Mouse (Mus musculus): Measurements from ENCODE around the gene B4gat1. TPM values are rescaled to one million over a fixed set of nuclear protein-coding genes. Genes with fewer than 3 reads are reported as not detected.
"Not testable (repeated sequence)": the region's sequence is repeated elsewhere in the genome, so short reads cannot be mapped to it uniquely, and the experiment has no call there.

B4gat1 gene
- total RNA-seq, 2 experiments from 2014 or later = 28.5 to 31.4 TPM

- DNase-seq (ENCODE audit: low spot score in 2 of 2) = no peak
Observed at GRCm38 (mm10) chr19:5082005-5082404, 43.4 kb downstream of the B4gat1 start.

GRCm38 (mm10) chr19:5082596-5082995, 44.0 kb downstream of the B4gat1 start:
- DNase-seq (ENCODE audit: low spot score in 2 of 2) = no peak

GRCm38 (mm10) chr19:5083961-5084833, 45.6 kb downstream of the B4gat1 start:
- DNase-seq (ENCODE audit: low spot score in 2 of 2) = no peak

GRCm38 (mm10) chr19:5084834-5085144, 46.2 kb downstream of the B4gat1 start:
- no peak for DNase-seq (ENCODE audit: low spot score in 2 of 2)

GRCm38 (mm10) chr19:5085145-5085863, 46.7 kb downstream of the B4gat1 start, which contains the start of gene Tmem151a:
TSS of gene Tmem151a (minus strand) at chr19:5085531.
- no peak for DNase-seq (ENCODE audit: low spot score in 2 of 2)

- DNase-seq (ENCODE audit: low spot score in 2 of 2) = not testable (repeated sequence)
Observed at GRCm38 (mm10) chr19:5086533-5086932, 47.9 kb downstream of the B4gat1 start.

GRCm38 (mm10) chr19:5087884-5088728, 49.5 kb downstream of the B4gat1 start, which contains the start of gene Yif1a:
TSS of gene Yif1a (plus strand) at chr19:5088538.
- DNase-seq (ENCODE audit: low spot score in 2 of 2) = peak; percentile 88 to 95

- DNase-seq (ENCODE audit: low spot score in 2 of 2) = no peak
Observed at GRCm38 (mm10) chr19:5089324-5089723, 50.7 kb downstream of the B4gat1 start.

Other genes starting within 250 kb of the B4gat1 start
- 10 to 100 TPM; 53.3 to 68.4 TPM for gene Rbm4, start 244.9 kb upstream of the B4gat1 start, total RNA-seq (2021)
- 10 to 100 TPM; 15.4 to 22.9 TPM for gene Gm21992, start 227.2 kb upstream of the B4gat1 start, total RNA-seq (2021)
- 10 to 100 TPM; 33.6 to 46.1 TPM for gene Rbm14, start 227.2 kb upstream of the B4gat1 start, total RNA-seq (2021)
- 10 to 100 TPM; 40.7 to 44.0 TPM for gene Ccs, start 199.5 kb upstream of the B4gat1 start, total RNA-seq (2021)
- under 1 TPM in 1 of 2 experiments, not detected in 1; 0.07 TPM for gene Ccdc87, start 199.5 kb upstream of the B4gat1 start, total RNA-seq (2021)
- gene Ctsf, start 183.7 kb upstream of the B4gat1 start, total RNA-seq (2021) = 10 to 100 TPM; 38.9 to 40.9 TPM
- 1,000 to 10,000 TPM; 1,624 to 1,725 TPM for gene Actn3, start 160.9 kb upstream of the B4gat1 start, total RNA-seq (2021)
- gene Zdhhc24, start 160.2 kb upstream of the B4gat1 start, total RNA-seq (2021) = 1 to 10 TPM; 6.3 to 7.1 TPM
- gene Bbs1, start 132.2 kb upstream of the B4gat1 start, total RNA-seq (2021) = 1 to 10 TPM; 3.3 to 4.2 TPM
- 10 to 100 TPM; 53.2 to 58.1 TPM for gene Dpp3, start 110.5 kb upstream of the B4gat1 start, total RNA-seq (2021)
- gene Peli3, start 95.7 kb upstream of the B4gat1 start, total RNA-seq (2021) = 1 to 10 TPM; 1.7 to 2.2 TPM
- gene Mrpl11, start 76.7 kb upstream of the B4gat1 start, total RNA-seq (2021) = 10 to 100 TPM; 54.4 to 60.4 TPM
- under 1 TPM; 0.10 to 0.20 TPM for gene Npas4, start 48.5 kb upstream of the B4gat1 start, total RNA-seq (2021)
- gene Slc29a2, start 15.0 kb upstream of the B4gat1 start, total RNA-seq (2021) = 1 to 10 TPM; 8.7 to 9.2 TPM
- gene AC124502.3, start 65 bp downstream of the B4gat1 start, total RNA-seq (2021) = under 1 TPM in 1 of 2 experiments, not detected in 1; 0.29 TPM
- 10 to 100 TPM; 18.3 to 19.6 TPM for gene Brms1, start 2.5 kb downstream of the B4gat1 start, total RNA-seq (2021)
- 1 to 10 TPM; 3.4 to 3.5 TPM for gene Rin1, start 11.7 kb downstream of the B4gat1 start, total RNA-seq (2021)
- gene Cd248, start 29.3 kb downstream of the B4gat1 start, total RNA-seq (2021) = 100 to 1,000 TPM; 108 to 113 TPM
- under 1 TPM; 0.29 to 0.34 TPM for gene Tmem151a, start 46.7 kb downstream of the B4gat1 start, total RNA-seq (2021)
- 10 to 100 TPM; 57.9 to 59.6 TPM for gene Yif1a, start 49.7 kb downstream of the B4gat1 start, total RNA-seq (2021)
- 1 to 10 TPM; 1.3 to 1.9 TPM for gene Cnih2, start 59.7 kb downstream of the B4gat1 start, total RNA-seq (2021)
- 100 to 1,000 TPM; 136 to 144 TPM for gene Rab1b, start 68.2 kb downstream of the B4gat1 start, total RNA-seq (2021)
- 10 to 100 TPM; 22.8 to 24.0 TPM for gene Klc2, start 79.7 kb downstream of the B4gat1 start, total RNA-seq (2021)
- gene Pacs1, start 234.3 kb downstream of the B4gat1 start, total RNA-seq (2021) = 10 to 100 TPM; 19.0 to 20.4 TPM